8 mouse cellular contexts compared by ENCODE assay signal in genomic region chr9:41889568-41890272, GRCm38 (mm10).
DNase-seq lines count a peak whose midpoint lies in the region; ATAC-seq and TF ChIP-seq lines count a peak whose summit lies in the region.

No protein-coding gene starts in this region.

- DNase-seq in left cerebral cortex, adult 2 months (ENCODE audit: extremely low spot score in 1 of 2, low spot score in 2 of 2) = no peak
- DNase-seq in left cerebral cortex, adult 8-10 months (ENCODE audit: low spot score in 2 of 2) = no peak
- no peak for DNase-seq in thymus, adult 2 months
- DNase-seq in kidney, adult 2 months = no peak

- TF ChIP-seq POLR2A in embryonic fibroblast, embryonic 13.5 days (IDR thresholded peaks at IDR 0.05; ENCODE audit: low read depth, low read length) = no peak
- TF ChIP-seq POLR2A in thymus, adult 2 months (IDR thresholded peaks at IDR 0.05; ENCODE audit: control insufficient read depth, extremely low read depth, insufficient read depth, low read length, poor library complexity) = no peak
- no peak for TF ChIP-seq POLR2A in kidney, adult 2 months (IDR thresholded peaks at IDR 0.05; ENCODE audit: low read depth, low read length)

- no peaks in the 10 kb centered on the region for H3K9me3 ChIP-seq in hindbrain, embryonic 15.5 days
- H3K9me3 ChIP-seq in midbrain, embryonic 15.5 days = no peaks in the 10 kb centered on the region

- peak overlapping the region; percentile 52 for H3K4me3 ChIP-seq in left cerebral cortex, adult 2 months
- H3K4me3 ChIP-seq in embryonic fibroblast, embryonic 13.5 days (ENCODE audit: insufficient read depth, low read length) = no peak overlapping the region
- H3K4me3 ChIP-seq in hindbrain, embryonic 15.5 days = peak overlapping the region; percentile 26
- H3K4me3 ChIP-seq in midbrain, embryonic 15.5 days = peak overlapping the region; percentile 29
- no peak overlapping the region for H3K4me3 ChIP-seq in thymus, adult 2 months (ENCODE audit: control insufficient read depth, insufficient read depth, low read length)
- no peak overlapping the region for H3K4me3 ChIP-seq in kidney, adult 2 months (ENCODE audit: insufficient read depth, low read depth, low read length)

- H3K27ac ChIP-seq in left cerebral cortex, adult 2 months = peak overlapping the region; percentile 80
- peak overlapping the region; percentile 85 for H3K27ac ChIP-seq in embryonic fibroblast, embryonic 13.5 days (ENCODE audit: insufficient read depth, low read length)
- H3K27ac ChIP-seq in hindbrain, embryonic 15.5 days (replicated peaks) = peak overlapping the region; percentile 98
- peak overlapping the region; percentile 93 for H3K27ac ChIP-seq in midbrain, embryonic 15.5 days
- H3K27ac ChIP-seq in thymus, adult 2 months (ENCODE audit: control insufficient read depth, insufficient read depth, low read length) = no peak overlapping the region
- no peak overlapping the region for H3K27ac ChIP-seq in kidney, adult 2 months (ENCODE audit: insufficient read depth, low read depth, low read length)

- peaks cover 3% of the 10 kb centered on the region for H3K4me1 ChIP-seq in embryonic fibroblast, embryonic 13.5 days (ENCODE audit: control insufficient read depth, insufficient read depth, low read length)
- H3K4me1 ChIP-seq in hindbrain, embryonic 15.5 days (replicated peaks) = peaks cover 28% of the 10 kb centered on the region
- H3K4me1 ChIP-seq in midbrain, embryonic 15.5 days = peaks cover 26% of the 10 kb centered on the region
- no peaks in the 10 kb centered on the region for H3K4me1 ChIP-seq in thymus, adult 2 months (replicated peaks; ENCODE audit: control insufficient read depth, insufficient read depth, low read length)
- no peaks in the 10 kb centered on the region for H3K4me1 ChIP-seq in kidney, adult 2 months (ENCODE audit: control insufficient read depth, insufficient read depth, low read length)

- H3K4me2 ChIP-seq in hindbrain, embryonic 15.5 days = peak overlapping the region; percentile 61
- H3K4me2 ChIP-seq in midbrain, embryonic 15.5 days = peak overlapping the region; percentile 54

- ATAC-seq in hindbrain, embryonic 15.5 days (ENCODE audit: low FRiP score, low read depth) = peak; percentile 56
- ATAC-seq in midbrain, embryonic 15.5 days (replicated peaks) = peak; percentile 70
- ATAC-seq in erythroblast, adult 5-6 weeks (replicated peaks; ENCODE audit: low FRiP score, poor library complexity, severe bottlenecking) = no peak

- H3K27me3 ChIP-seq in hindbrain, embryonic 15.5 days = no peaks in the 10 kb centered on the region
- no peaks in the 10 kb centered on the region for H3K27me3 ChIP-seq in midbrain, embryonic 15.5 days (replicated peaks)
- H3K27me3 ChIP-seq in thymus, adult 2 months (ENCODE audit: control insufficient read depth, insufficient read depth, low read length) = no peaks in the 10 kb centered on the region
- no peaks in the 10 kb centered on the region; the same call in 1 of the 2 replicates for H3K27me3 ChIP-seq in kidney, adult 2 months (replicated peaks; ENCODE audit: control insufficient read depth, insufficient read depth, low read length)

- no peaks in the 10 kb centered on the region for H3K36me3 ChIP-seq in hindbrain, embryonic 15.5 days
- H3K36me3 ChIP-seq in midbrain, embryonic 15.5 days (replicated peaks) = no peaks in the 10 kb centered on the region
- H3K36me3 ChIP-seq in thymus, adult 2 months (ENCODE audit: control insufficient read depth, insufficient read depth, low read length) = no peaks in the 10 kb centered on the region
- H3K36me3 ChIP-seq in kidney, adult 2 months (ENCODE audit: control insufficient read depth, insufficient read depth, low read length) = no peaks in the 10 kb centered on the region

- 33% methylated on average over 12 of the region's 12 CpGs for WGBS in hindbrain, embryonic 15.5 days
- 40% methylated on average over 12 of the region's 12 CpGs for WGBS in midbrain, embryonic 15.5 days
- WGBS in thymus, adult 2 months = 60% methylated on average over 12 of the region's 12 CpGs
- 43% methylated on average over 12 of the region's 12 CpGs for WGBS in kidney, adult 2 months

- TF ChIP-seq CTCF in left cerebral cortex, adult 2 months (IDR thresholded peaks at IDR 0.05) = no peak
- no peak for TF ChIP-seq CTCF in embryonic fibroblast, embryonic 13.5 days (IDR thresholded peaks at IDR 0.05; ENCODE audit: borderline replicate concordance, insufficient read depth, low read length)
- no peak for TF ChIP-seq CTCF in thymus, adult 2 months (IDR thresholded peaks at IDR 0.05; ENCODE audit: borderline replicate concordance, control insufficient read depth, extremely low read depth, insufficient read depth, low read length, poor library complexity)
- TF ChIP-seq CTCF in kidney, adult 2 months (conservative IDR thresholded peaks at IDR 0.05; ENCODE audit: insufficient read depth, insufficient read length, low read depth, low read length) = no peak

- H3K9ac ChIP-seq in hindbrain, embryonic 15.5 days = peak overlapping the region; percentile 29
- H3K9ac ChIP-seq in midbrain, embryonic 15.5 days = peak overlapping the region; percentile 43

- intact Hi-C loops in left cerebral cortex, adult 2 months (cut with DNase I) = loop anchor here (2.0 to 5.0 kb wide), 4 partner anchors 61 to 417 kb away; no protein-coding TSS in a partner anchor

Comparison
In these comparisons a context has a peak if more than half of its experiments do, and no peak if none do; other contexts are left out.
1. H3K27ac ChIP-seq: peak in left cerebral cortex, adult 2 months (single experiment), embryonic fibroblast, embryonic 13.5 days (single experiment), hindbrain, embryonic 15.5 days (single experiment) and midbrain, embryonic 15.5 days (single experiment); none in thymus, adult 2 months (single experiment) and kidney, adult 2 months (single experiment).
2. H3K4me3 ChIP-seq: peak in left cerebral cortex, adult 2 months (single experiment), hindbrain, embryonic 15.5 days (single experiment) and midbrain, embryonic 15.5 days (single experiment); none in embryonic fibroblast, embryonic 13.5 days (single experiment), thymus, adult 2 months (single experiment) and kidney, adult 2 months (single experiment).